Comparison of ENCODE assay signal across 12 mouse cellular contexts in the genomic region with DNA sequence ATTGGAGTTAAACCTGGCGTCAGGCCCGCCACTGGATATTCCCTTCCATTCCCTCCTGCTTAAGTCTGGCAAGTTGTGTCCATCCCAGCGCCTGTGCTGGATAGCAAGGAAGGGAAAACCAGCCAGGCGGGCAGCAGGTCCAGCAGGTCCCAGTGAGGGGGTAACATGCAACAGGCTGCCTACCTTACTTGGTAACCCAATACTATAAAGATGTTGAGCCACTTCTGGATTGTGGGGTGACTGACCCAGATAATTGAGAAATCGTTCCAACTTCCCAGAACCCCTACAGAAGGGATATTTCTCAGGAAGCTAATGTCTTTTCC. TPM values are rescaled to one million over a fixed set of nuclear protein-coding genes. Genes with fewer than 3 reads are reported as not detected.
DNase-seq lines count a peak whose midpoint lies in the region; ATAC-seq and TF ChIP-seq lines count a peak whose summit lies in the region.
"Had no signal": no experiment of that assay in that cellular context is flagged by ENCODE, and none has a peak within 500 bp of the region (broad histone marks: within the 10 kb centered on the region; RNA-seq: fewer than 3 reads in every experiment).

No protein-coding gene starts in this region.

- H3K4me2 ChIP-seq in embryonic facial prominence, embryonic 14.5 days (ENCODE audit: low read depth, low read length), result peak overlapping the region; percentile 33; the same call in 1 of the 2 replicates
- peak overlapping the region; percentile 43 for H3K4me2 ChIP-seq in hindbrain, embryonic 14.5 days (replicated peaks)
- H3K4me2 ChIP-seq in midbrain, embryonic 12.5 days (replicated peaks), result peak overlapping the region; percentile 41
- H3K4me2 ChIP-seq: stomach, embryonic 15.5 days had no signal

- peak; percentile 12 for ATAC-seq in embryonic facial prominence, embryonic 14.5 days (ENCODE audit: low read depth)
- no peak; the same call in 1 of the 2 replicates for ATAC-seq in hindbrain, embryonic 14.5 days (ENCODE audit: low FRiP score)
- ATAC-seq in midbrain, embryonic 12.5 days (ENCODE audit: low FRiP score, low read depth), result peak; percentile 45; the same call in 1 of the 2 replicates

- H3K27me3 ChIP-seq in embryonic facial prominence, embryonic 10.5 days (replicated peaks; ENCODE audit: low read depth, poor library complexity, severe bottlenecking), result peaks cover 83% of the 10 kb centered on the region
- H3K27me3 ChIP-seq in embryonic facial prominence, embryonic 14.5 days (replicated peaks; ENCODE audit: control insufficient read depth, insufficient read depth, low read length), result no peaks in the 10 kb centered on the region; the same call in 1 of the 2 replicates
- no peaks in the 10 kb centered on the region for H3K27me3 ChIP-seq in hindbrain, embryonic 14.5 days (ENCODE audit: control insufficient read depth, insufficient read depth, low read length)
- peaks cover 86% of the 10 kb centered on the region for H3K27me3 ChIP-seq in midbrain, embryonic 12.5 days
- no peaks in the 10 kb centered on the region for H3K27me3 ChIP-seq in thymus, adult 2 months (ENCODE audit: control insufficient read depth, insufficient read depth, low read length)

- H3K4me3 ChIP-seq in embryonic facial prominence, embryonic 10.5 days, result peak overlapping the region; percentile 38
- peak overlapping the region; percentile 7; the same call in 1 of the 2 replicates for H3K4me3 ChIP-seq in embryonic facial prominence, embryonic 14.5 days (ENCODE audit: low read depth, low read length)
- no peak overlapping the region for H3K4me3 ChIP-seq in hindbrain, embryonic 14.5 days (replicated peaks; ENCODE audit: low read length)
- no peak overlapping the region for H3K4me3 ChIP-seq in midbrain, embryonic 12.5 days
- H3K4me3 ChIP-seq in thymus, adult 2 months (ENCODE audit: control insufficient read depth, insufficient read depth, low read length), result no peak overlapping the region
- H3K4me3 ChIP-seq: left cerebral cortex, adult 2 months; stomach, embryonic 15.5 days had no signal

- no peak overlapping the region for H3K27ac ChIP-seq in embryonic facial prominence, embryonic 10.5 days (replicated peaks)
- H3K27ac ChIP-seq in embryonic facial prominence, embryonic 14.5 days (replicated peaks; ENCODE audit: low read depth, low read length), result no peak overlapping the region
- peak overlapping the region; percentile 90; the same call in 1 of the 2 replicates for H3K27ac ChIP-seq in hindbrain, embryonic 14.5 days
- H3K27ac ChIP-seq in midbrain, embryonic 12.5 days (replicated peaks), result peak overlapping the region; percentile 80; the same call in 1 of the 2 replicates
- no peak overlapping the region for H3K27ac ChIP-seq in thymus, adult 2 months (ENCODE audit: control insufficient read depth, insufficient read depth, low read length)
- H3K27ac ChIP-seq: left cerebral cortex, adult 2 months; stomach, embryonic 15.5 days had no signal

- H3K9ac ChIP-seq in embryonic facial prominence, embryonic 14.5 days (ENCODE audit: low read depth, low read length), result no peak overlapping the region
- H3K9ac ChIP-seq in hindbrain, embryonic 14.5 days, result no peak overlapping the region
- no peak overlapping the region for H3K9ac ChIP-seq in midbrain, embryonic 12.5 days (replicated peaks)
- H3K9ac ChIP-seq: stomach, embryonic 15.5 days had no signal

- H3K9me3 ChIP-seq in embryonic facial prominence, embryonic 10.5 days, result no peaks in the 10 kb centered on the region
- no peaks in the 10 kb centered on the region for H3K9me3 ChIP-seq in embryonic facial prominence, embryonic 14.5 days (ENCODE audit: control insufficient read depth, low read length)
- H3K9me3 ChIP-seq in hindbrain, embryonic 14.5 days (ENCODE audit: control insufficient read depth, low read length), result no peaks in the 10 kb centered on the region
- H3K9me3 ChIP-seq in midbrain, embryonic 12.5 days, result no peaks in the 10 kb centered on the region
- H3K9me3 ChIP-seq: stomach, embryonic 15.5 days had no signal

- 24% methylated on average over 5 of the region's 5 CpGs for WGBS in embryonic facial prominence, embryonic 10.5 days
- 20% methylated on average over 5 of the region's 5 CpGs for WGBS in embryonic facial prominence, embryonic 14.5 days
- 33% methylated on average over 5 of the region's 5 CpGs for WGBS in hindbrain, embryonic 14.5 days
- WGBS in midbrain, embryonic 12.5 days, result 20% methylated on average over 5 of the region's 5 CpGs
- WGBS in thymus, adult 2 months, result 41% methylated on average over 5 of the region's 5 CpGs

- H3K4me1 ChIP-seq in embryonic facial prominence, embryonic 10.5 days, result peaks cover 23% of the 10 kb centered on the region
- H3K4me1 ChIP-seq in embryonic facial prominence, embryonic 14.5 days (ENCODE audit: control insufficient read depth, insufficient read depth, low read length), result peaks cover 10% of the 10 kb centered on the region
- peaks cover 4% of the 10 kb centered on the region for H3K4me1 ChIP-seq in hindbrain, embryonic 14.5 days (replicated peaks; ENCODE audit: control insufficient read depth, insufficient read depth, low read length)
- peaks cover 19% of the 10 kb centered on the region for H3K4me1 ChIP-seq in midbrain, embryonic 12.5 days
- H3K4me1 ChIP-seq in thymus, adult 2 months (replicated peaks; ENCODE audit: control insufficient read depth, insufficient read depth, low read length), result no peaks in the 10 kb centered on the region; the same call in 1 of the 2 replicates
- H3K4me1 ChIP-seq: stomach, embryonic 15.5 days had no signal

- DNase-seq in embryonic facial prominence, embryonic 10.5 days (ENCODE audit: low spot score), result no peak
- DNase-seq in embryonic facial prominence, embryonic 14.5 days (ENCODE audit: low spot score), result no peak
- DNase-seq in hindbrain, embryonic 14.5 days (ENCODE audit: low spot score), result no peak
- DNase-seq in layer of hippocampus, adult 8-10 months (ENCODE audit: low spot score in 2 of 2), result no peak
- no peak for DNase-seq in T-cell, adult 2 months (ENCODE audit: low spot score)
- DNase-seq in urinary bladder, postnatal 14 days (ENCODE audit: low spot score), result no peak
- DNase-seq in thymus, adult 2 months, result no peak

- no peak for TF ChIP-seq POLR2A in thymus, adult 2 months (IDR thresholded peaks at IDR 0.05; ENCODE audit: control insufficient read depth, extremely low read depth, insufficient read depth, low read length, poor library complexity)

- no peak for TF ChIP-seq CTCF in thymus, adult 2 months (IDR thresholded peaks at IDR 0.05; ENCODE audit: borderline replicate concordance, control insufficient read depth, extremely low read depth, insufficient read depth, low read length, poor library complexity)

- no peaks in the 10 kb centered on the region for H3K36me3 ChIP-seq in embryonic facial prominence, embryonic 10.5 days (replicated peaks)
- H3K36me3 ChIP-seq in embryonic facial prominence, embryonic 14.5 days (ENCODE audit: control insufficient read depth, insufficient read depth, low read length), result no peaks in the 10 kb centered on the region
- H3K36me3 ChIP-seq in hindbrain, embryonic 14.5 days (replicated peaks; ENCODE audit: control insufficient read depth, insufficient read depth), result no peaks in the 10 kb centered on the region
- no peaks in the 10 kb centered on the region for H3K36me3 ChIP-seq in midbrain, embryonic 12.5 days
- no peaks in the 10 kb centered on the region for H3K36me3 ChIP-seq in thymus, adult 2 months (ENCODE audit: control insufficient read depth, insufficient read depth, low read length)
- H3K36me3 ChIP-seq: stomach, embryonic 15.5 days had no signal

RNA-seq across cellular contexts. Expression of gene Dmrtb1, which starts 9.7 kb away (rescaled TPM):
- polyA plus RNA-seq in embryonic facial prominence, embryonic 10.5 days (2016; fragmentation: Nextera tagmentation; extraction: Ambion mirVana), result 2.3 and 3.1 TPM in 2 replicates
- polyA plus RNA-seq in embryonic facial prominence, embryonic 14.5 days (2014; fragmentation: Nextera tagmentation; extraction: Ambion mirVana), result 0.25 TPM in 1 of 2 replicates, not detected in the other
- 6.8 and 7.6 TPM in 2 replicates for polyA plus RNA-seq in hindbrain, embryonic 14.5 days (2014; fragmentation: Nextera tagmentation; extraction: Ambion mirVana)
- 41.8 and 49.0 TPM in 2 replicates for polyA plus RNA-seq in midbrain, embryonic 12.5 days (2016; fragmentation: Nextera tagmentation; extraction: Ambion mirVana)
- total RNA-seq in layer of hippocampus, adult 8-10 months (2022), result 1 to 10 TPM in 1 of 4 experiments, under 1 TPM in 2, not detected in 1; 0.59 to 1.4 (median 0.76) TPM
- polyA plus RNA-seq in thymus, adult 2 months (2012; rRNA removed), result 2.0 and 3.4 TPM in 2 replicates
- polyA plus RNA-seq: inflammation-experienced regulatory T-cells, adult 6 months; lung, adult 2 months had no signal

Comparison
In these comparisons a context has a peak if more than half of its experiments do, and no peak if none do; other contexts are left out.
1. H3K27ac ChIP-seq: peak in hindbrain, embryonic 14.5 days (single experiment) and midbrain, embryonic 12.5 days (single experiment); none in embryonic facial prominence, embryonic 10.5 days (single experiment), embryonic facial prominence, embryonic 14.5 days (single experiment) and thymus, adult 2 months (single experiment).
2. H3K4me3 ChIP-seq: peak in embryonic facial prominence, embryonic 10.5 days (single experiment) and embryonic facial prominence, embryonic 14.5 days (single experiment); none in hindbrain, embryonic 14.5 days (single experiment), midbrain, embryonic 12.5 days (single experiment) and thymus, adult 2 months (single experiment).
3. Peak in every context shown above with its lines, with median percentiles within 50 percentile points of each other: H3K4me2 ChIP-seq.